In genomic region chr7:138947741-138948140, GRCm38 (mm10) we compare ENCODE assay signal across 33 mouse cellular contexts. TPM values are rescaled to one million over a fixed set of nuclear protein-coding genes. Genes with fewer than 3 reads are reported as not detected.
DNase-seq lines count a peak whose midpoint lies in the region; ATAC-seq and TF ChIP-seq lines count a peak whose summit lies in the region.
"Had no signal": no experiment of that assay in that cellular context is flagged by ENCODE, and none has a peak within 500 bp of the region (broad histone marks: within the 10 kb centered on the region; RNA-seq: fewer than 3 reads in every experiment).

No protein-coding gene starts in this region.

- DNase-seq in heart, postnatal 0 days (ENCODE audit: low spot score), result no peak
- no peak for DNase-seq in heart, postnatal 25 days (ENCODE audit: low spot score)
- DNase-seq in layer of hippocampus, adult 2 months (ENCODE audit: low spot score in 2 of 2), result no peak
- no peak for DNase-seq in layer of hippocampus, postnatal 36 days
- no peak for DNase-seq in lung, embryonic 14.5 days
- no peak for DNase-seq in lung, postnatal 4 days
- DNase-seq in stomach, postnatal 0 days (ENCODE audit: low spot score), result no peak
- DNase-seq in frontal cortex, postnatal 36 days (ENCODE audit: low spot score in 2 of 2), result no peak
- DNase-seq: adrenal gland, adult 8-10 months; adrenal gland, postnatal 25 days; cerebellum, adult 11-12 months; cerebellum, adult 9-11 months; cerebellum, postnatal 25 days; embryo, embryonic 11 days; gastrocnemius, postnatal 10 days; gastrocnemius, postnatal 36 days; heart, postnatal 14 days had no signal

- intact Hi-C loops in heart, postnatal 25 days (cut with DNase I), result no loop called here

- no peaks in the 10 kb centered on the region for H3K9me3 ChIP-seq in heart, postnatal 0 days (replicated peaks; ENCODE audit: control insufficient read depth, low read length)
- H3K9me3 ChIP-seq in lung, embryonic 14.5 days (ENCODE audit: low read depth, low read length), result no peaks in the 10 kb centered on the region
- H3K9me3 ChIP-seq in stomach, postnatal 0 days (ENCODE audit: control insufficient read depth, low read length), result no peaks in the 10 kb centered on the region
- H3K9me3 ChIP-seq: embryonic facial prominence, embryonic 10.5 days; embryonic facial prominence, embryonic 13.5 days; forebrain, embryonic 12.5 days; forebrain, embryonic 15.5 days; heart, embryonic 12.5 days; heart, embryonic 15.5 days; hindbrain, embryonic 12.5 days had no signal

- H3K4me3 ChIP-seq in heart, postnatal 0 days (ENCODE audit: low read depth, low read length), result no peak overlapping the region
- no peak overlapping the region for H3K4me3 ChIP-seq in layer of hippocampus, adult 2 months
- H3K4me3 ChIP-seq in lung, embryonic 14.5 days (ENCODE audit: low read depth, low read length), result no peak overlapping the region
- no peak overlapping the region for H3K4me3 ChIP-seq in stomach, postnatal 0 days (ENCODE audit: low read depth, low read length)
- H3K4me3 ChIP-seq: embryonic facial prominence, embryonic 10.5 days; embryonic facial prominence, embryonic 13.5 days; erythroblast, embryonic 14.5 days; forebrain, embryonic 12.5 days; forebrain, embryonic 15.5 days; heart, embryonic 12.5 days; heart, embryonic 15.5 days; hindbrain, embryonic 12.5 days had no signal

- ATAC-seq in heart, postnatal 0 days (ENCODE audit: insufficient read depth, low read depth), result no peak
- no peak for ATAC-seq in lung, embryonic 14.5 days (ENCODE audit: insufficient read depth)
- ATAC-seq in stomach, postnatal 0 days (ENCODE audit: low FRiP score, low TSS enrichment), result no peak
- ATAC-seq: activated CD4-positive, CD25-positive, alpha-beta regulatory T cell, adult 4 months; CD4-positive, CD25-positive, alpha-beta regulatory T cell, adult 4 months; forebrain, embryonic 15.5 days; hindbrain, embryonic 16.5 days; inflammation-experienced regulatory T-cells, adult 6 months had no signal

- H3K27me3 ChIP-seq in heart, postnatal 0 days (ENCODE audit: control insufficient read depth, insufficient read depth, low read length), result peaks cover 14% of the 10 kb centered on the region
- peaks cover 18% of the 10 kb centered on the region for H3K27me3 ChIP-seq in lung, embryonic 14.5 days (ENCODE audit: insufficient read depth, low read length)
- H3K27me3 ChIP-seq in stomach, postnatal 0 days (ENCODE audit: control insufficient read depth, insufficient read depth, low read length), result no peaks in the 10 kb centered on the region

- TF ChIP-seq EP300 in heart, postnatal 0 days (IDR thresholded peaks at IDR 0.05; ENCODE audit: low read depth), result no peak
- no peak for TF ChIP-seq EP300 in stomach, postnatal 0 days (optimal IDR thresholded peaks at IDR 0.05)

- H3K9ac ChIP-seq in heart, postnatal 0 days (replicated peaks; ENCODE audit: low read depth, low read length), result no peak overlapping the region
- no peak overlapping the region for H3K9ac ChIP-seq in lung, embryonic 14.5 days
- H3K9ac ChIP-seq in stomach, postnatal 0 days (ENCODE audit: low read length), result no peak overlapping the region
- H3K9ac ChIP-seq: embryonic facial prominence, embryonic 13.5 days; forebrain, embryonic 12.5 days; forebrain, embryonic 15.5 days; heart, embryonic 12.5 days; heart, embryonic 15.5 days; hindbrain, embryonic 12.5 days had no signal

- no peaks in the 10 kb centered on the region for H3K4me1 ChIP-seq in heart, postnatal 0 days (ENCODE audit: control insufficient read depth, insufficient read depth)
- H3K4me1 ChIP-seq in lung, embryonic 14.5 days (ENCODE audit: insufficient read depth), result no peaks in the 10 kb centered on the region
- no peaks in the 10 kb centered on the region for H3K4me1 ChIP-seq in stomach, postnatal 0 days (replicated peaks; ENCODE audit: control insufficient read depth, insufficient read depth)
- H3K4me1 ChIP-seq: embryonic facial prominence, embryonic 10.5 days; embryonic facial prominence, embryonic 13.5 days; forebrain, embryonic 12.5 days; forebrain, embryonic 15.5 days; heart, embryonic 15.5 days; hindbrain, embryonic 12.5 days had no signal

- no peaks in the 10 kb centered on the region for H3K36me3 ChIP-seq in heart, postnatal 0 days (replicated peaks; ENCODE audit: control insufficient read depth, insufficient read depth, low read length)
- H3K36me3 ChIP-seq in lung, embryonic 14.5 days (ENCODE audit: insufficient read depth), result no peaks in the 10 kb centered on the region
- no peaks in the 10 kb centered on the region for H3K36me3 ChIP-seq in stomach, postnatal 0 days (ENCODE audit: control insufficient read depth, insufficient read depth, low read length)
- H3K36me3 ChIP-seq: embryonic facial prominence, embryonic 10.5 days; embryonic facial prominence, embryonic 13.5 days; forebrain, embryonic 12.5 days; forebrain, embryonic 15.5 days; heart, embryonic 12.5 days; heart, embryonic 15.5 days; hindbrain, embryonic 12.5 days had no signal

- peak; percentile 22; the same call in 1 of the 2 replicates for TF ChIP-seq CTCF in heart, postnatal 0 days (IDR thresholded peaks at IDR 0.05; ENCODE audit: low read depth)
- peak; percentile 47 for TF ChIP-seq CTCF in layer of hippocampus, adult 2 months (conservative IDR thresholded peaks at IDR 0.05)
- peak; percentile 21; the same call in 1 of the 2 replicates for TF ChIP-seq CTCF in lung, embryonic 14.5 days (IDR thresholded peaks at IDR 0.05; ENCODE audit: low read depth)
- peak; percentile 21; the same call in 1 of the 2 replicates for TF ChIP-seq CTCF in stomach, postnatal 0 days (IDR thresholded peaks at IDR 0.05; ENCODE audit: low read depth)

- WGBS in heart, postnatal 0 days, result 79% methylated on average over 8 of the region's 8 CpGs
- 80% methylated on average over 8 of the region's 8 CpGs for WGBS in lung, embryonic 14.5 days
- WGBS in stomach, postnatal 0 days, result 84% methylated on average over 8 of the region's 8 CpGs

- H3K4me2 ChIP-seq in heart, postnatal 0 days (ENCODE audit: low read depth, low read length), result no peak overlapping the region
- no peak overlapping the region for H3K4me2 ChIP-seq in lung, embryonic 14.5 days
- no peak overlapping the region for H3K4me2 ChIP-seq in stomach, postnatal 0 days (replicated peaks; ENCODE audit: low read depth)
- H3K4me2 ChIP-seq: embryonic facial prominence, embryonic 13.5 days; forebrain, embryonic 12.5 days; forebrain, embryonic 15.5 days; heart, embryonic 12.5 days; heart, embryonic 15.5 days; hindbrain, embryonic 12.5 days had no signal

- H3K27ac ChIP-seq in heart, postnatal 0 days (ENCODE audit: low read depth), result no peak overlapping the region
- no peak overlapping the region for H3K27ac ChIP-seq in layer of hippocampus, adult 2 months
- no peak overlapping the region for H3K27ac ChIP-seq in lung, embryonic 14.5 days (ENCODE audit: low read depth)
- H3K27ac ChIP-seq in stomach, postnatal 0 days (replicated peaks), result no peak overlapping the region
- H3K27ac ChIP-seq: embryonic facial prominence, embryonic 10.5 days; embryonic facial prominence, embryonic 13.5 days; forebrain, embryonic 12.5 days; forebrain, embryonic 15.5 days; heart, embryonic 15.5 days; hindbrain, embryonic 12.5 days had no signal

RNA-seq across cellular contexts. Expression of gene Jakmip3, which starts 7.2 kb away (rescaled TPM):
- not detected in 2 replicates for total RNA-seq in heart, postnatal 0 days (2014; rRNA removed; ENCODE audit: low replicate concordance)
- not detected in 2 replicates for polyA plus RNA-seq in heart, postnatal 0 days (2015; fragmentation: Nextera tagmentation; extraction: Ambion mirVana)
- under 1 TPM; 0.20 to 0.29 TPM for total RNA-seq in heart, postnatal 25 days (2021)
- total RNA-seq in layer of hippocampus, adult 2 months (2021), result 10 to 100 TPM; 51.0 to 58.1 TPM
- total RNA-seq in layer of hippocampus, postnatal 36 days (2021), result 10 to 100 TPM; 49.3 to 54.3 TPM
- polyA plus RNA-seq in lung, embryonic 14.5 days (2014; fragmentation: Nextera tagmentation; extraction: Ambion mirVana), result not detected in 2 replicates
- 0.13 and 0.17 TPM in 2 replicates for polyA plus RNA-seq in stomach, postnatal 0 days (2015; fragmentation: Nextera tagmentation; extraction: Ambion mirVana)
- total RNA-seq: common myeloid progenitor, adult 5-6 weeks; gastrocnemius, postnatal 36 days; granulocyte monocyte progenitor cell, adult 5-6 weeks; hematopoietic stem cell, adult 5-6 weeks had no signal
- polyA plus RNA-seq: activated CD4-positive, CD25-positive, alpha-beta regulatory T cell, adult 4 months; C2C12; CD4-positive, CD25-positive, alpha-beta regulatory T cell, adult 4 months; erythroblast, embryonic 14.5 days; heart, embryonic 15.5 days had no signal

RNA-seq across cellular contexts. Expression of gene Bnip3, which starts 38.4 kb away (rescaled TPM):
- 301 and 305 TPM in 2 replicates for total RNA-seq in heart, postnatal 0 days (2014; rRNA removed; ENCODE audit: low replicate concordance)
- polyA plus RNA-seq in heart, postnatal 0 days (2015; fragmentation: Nextera tagmentation; extraction: Ambion mirVana), result 131 and 144 TPM in 2 replicates
- total RNA-seq in heart, postnatal 25 days (2021), result 100 to 1,000 TPM; 206 to 234 TPM
- total RNA-seq in layer of hippocampus, adult 2 months (2021), result 100 to 1,000 TPM in 1 of 2 experiments, 10 to 100 TPM in 1; 96.5 to 112 TPM
- 100 to 1,000 TPM; 116 TPM for total RNA-seq in layer of hippocampus, postnatal 36 days (2021)
- 76.5 and 94.8 TPM in 2 replicates for polyA plus RNA-seq in lung, embryonic 14.5 days (2014; fragmentation: Nextera tagmentation; extraction: Ambion mirVana)
- 113 TPM in 2 replicates for polyA plus RNA-seq in stomach, postnatal 0 days (2015; fragmentation: Nextera tagmentation; extraction: Ambion mirVana)

Comparison
In these comparisons a context has a peak if more than half of its experiments do, and no peak if none do; other contexts are left out.
1. RNA of gene Jakmip3, which starts 7.2 kb away (total RNA-seq): 51.0 to 58.1 TPM in layer of hippocampus, adult 2 months and 49.3 to 54.3 TPM in layer of hippocampus, postnatal 36 days; 0.20 to 0.29 TPM in heart, postnatal 25 days and not detected in heart, postnatal 0 days; every median in the first group is over 10 times any median in the second.
2. Peak in every context shown above with its lines, with median percentiles within 50 percentile points of each other: CTCF ChIP-seq.